Mouse (Mus musculus) adrenal gland (tissue): ENCODE measurements around the gene Caly.

ENCODE experiments used
- intact Hi-C: fragments of 180-260 bp; cut with DNase I; formaldehyde crosslinking; loops from one replicate; pipeline ENCODE4 v1.15.1; 2025

Caly gene

DNA sequence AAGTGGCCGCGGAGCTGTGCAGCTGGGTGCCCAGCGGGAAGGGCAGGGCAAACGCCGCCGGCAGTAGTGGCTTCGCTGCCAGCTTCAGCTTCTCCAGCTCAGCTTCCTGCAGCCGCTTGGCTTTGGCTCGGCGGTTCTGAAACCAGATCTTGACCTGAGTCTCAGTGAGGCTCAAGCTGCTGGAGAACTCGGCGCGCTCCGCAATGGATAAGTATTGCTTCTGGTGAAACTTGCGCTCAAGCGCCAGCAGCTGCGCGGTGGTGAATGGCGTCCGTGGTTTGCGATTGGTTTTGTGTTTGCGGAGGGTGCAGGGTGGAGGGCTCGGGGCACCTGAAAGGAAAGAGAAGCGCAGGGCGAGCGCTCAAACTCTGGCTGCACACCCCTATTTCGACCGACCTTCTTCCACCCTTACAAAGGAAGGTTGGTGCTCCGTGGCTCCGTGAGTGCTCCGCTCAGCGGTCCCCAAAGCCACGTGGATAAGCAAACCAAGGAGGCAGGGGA, 34.5 kb downstream of the Caly start:
- intact Hi-C loops, result no loop called here

DNA sequence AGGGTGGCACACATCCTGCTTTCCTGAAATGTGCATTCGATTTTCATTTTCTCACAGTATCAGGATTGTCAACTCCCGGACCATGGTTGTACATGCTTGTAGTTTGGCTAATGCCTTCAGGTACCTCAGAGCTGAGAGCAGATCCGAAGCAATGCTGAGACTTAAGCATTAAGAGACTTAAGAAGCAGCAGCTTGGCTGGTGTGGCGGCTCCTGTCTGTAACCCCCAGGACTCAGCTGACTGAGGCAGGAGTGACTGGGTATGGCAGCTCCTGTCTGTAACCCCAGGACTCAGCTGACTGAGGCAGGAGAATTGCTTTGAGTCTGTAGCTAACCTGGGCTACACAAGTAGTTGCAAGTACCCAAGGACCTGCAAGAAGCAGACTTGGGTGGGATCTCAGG, 36.8 kb downstream of the Caly start:
- intact Hi-C loops, result no loop called here

- intact Hi-C loops, result no loop called here
Measured at GRCm38 (mm10) chr7:140042728-140043127, 39.6 kb downstream of the Caly start.

- intact Hi-C loops, result no loop called here
Measured at GRCm38 (mm10) chr7:140037171-140037555, 45.2 kb downstream of the Caly start.

GRCm38 (mm10) chr7:140036281-140037170, 45.8 kb downstream of the Caly start, which contains the start of the genes Zfp511 and Tubgcp2:
TSS of gene Zfp511 (plus strand) at chr7:140036391.
TSS of gene Tubgcp2 (minus strand) at chr7:140036669.
- intact Hi-C loops, result no loop called here

GRCm38 (mm10) chr7:140035456-140035855, 46.9 kb downstream of the Caly start:
- intact Hi-C loops, result no loop called here

DNA sequence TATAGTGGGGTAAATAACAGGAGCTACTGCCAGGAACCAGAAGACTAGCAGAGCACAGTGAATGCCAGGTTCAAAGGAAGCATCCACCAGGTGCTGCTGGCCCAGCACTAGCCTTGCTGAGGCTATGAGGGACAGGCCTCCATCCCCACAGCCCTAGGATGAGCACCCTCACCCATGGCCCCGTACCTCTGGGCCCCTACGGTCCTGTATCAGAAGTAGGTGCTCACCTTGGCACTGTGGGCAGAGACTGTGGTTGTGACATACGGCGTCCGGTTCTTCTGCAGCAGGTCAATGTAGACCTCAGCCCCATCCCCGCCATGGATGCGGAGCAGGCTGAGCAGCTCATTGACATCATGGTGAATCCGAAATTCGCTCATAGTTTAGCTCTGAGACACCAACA, 49.0 kb downstream of the Caly start:
- intact Hi-C loops, result loop anchor here (5.0 kb wide), 1 partner anchor 41 kb away; the partner anchor contains the start of gene Adam8

GRCm38 (mm10) chr7:140032366-140032765, 50.0 kb downstream of the Caly start:
- intact Hi-C loops, result loop anchor here (5.0 kb wide), 1 partner anchor 40 kb away; the partner anchor contains the start of gene Adam8

DNA sequence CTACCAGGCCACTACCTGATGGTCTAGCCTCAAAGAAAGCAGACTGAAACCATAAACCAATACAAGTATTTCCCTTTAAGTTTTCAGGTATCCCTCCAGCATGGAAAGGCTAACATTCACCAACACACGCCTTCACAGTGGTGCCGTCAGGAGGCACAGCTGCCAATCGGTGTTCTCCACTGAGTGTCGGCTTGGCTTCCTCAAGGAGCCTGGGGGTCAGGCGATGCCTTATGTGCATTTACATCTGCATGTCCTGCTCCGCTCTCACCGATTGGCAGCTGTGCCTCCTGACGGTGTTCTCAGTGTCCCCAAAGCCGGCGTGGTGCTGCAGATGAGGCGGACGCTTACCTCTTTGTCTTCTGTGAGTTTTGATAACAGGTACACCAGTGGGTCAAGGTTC, 50.6 kb downstream of the Caly start:
- intact Hi-C loops, result loop anchor here (5.0 kb wide), 1 partner anchor 39 kb away; the partner anchor contains the start of gene Adam8
